Mouse (Mus musculus) cerebral cortex, adult 2 months (tissue): ENCODE data around the gene Casp4.

Experiments
- WGBS: fragments of 180-500 bp; shearing (Covaris S2); methylation state at CpG from one replicate; pipeline ENCODE4 v1.1.7; 2018; 5-methylcytosine and 5-hydroxymethylcytosine counted together

The Casp4 gene

DNA sequence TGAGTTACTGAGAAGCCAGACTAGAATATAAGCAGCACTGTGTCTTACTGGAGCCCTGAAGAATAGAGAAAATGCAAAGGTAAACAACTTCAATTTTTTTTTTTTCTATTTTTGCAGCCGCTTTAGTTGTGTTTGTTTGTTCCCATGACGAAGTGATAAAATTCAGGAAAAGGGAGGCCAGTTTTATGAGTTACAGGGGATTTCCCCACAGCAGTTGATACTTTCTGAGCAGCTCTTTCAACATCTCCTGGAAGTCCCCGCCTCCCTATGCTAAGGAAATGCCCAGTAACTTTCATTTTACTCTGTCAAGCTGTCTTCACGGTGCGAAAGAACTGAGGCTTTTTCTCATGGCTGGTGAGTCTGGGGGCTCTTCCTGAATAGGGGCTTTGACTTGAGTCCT, at the start of gene Casp4:
Gene Casp4 (plus strand): TSS at position 268 of the 400 bp plus-strand sequence.
- 70% methylated on average over 5 of the region's 5 CpGs for WGBS

- 63% methylated on average over 2 of the region's 2 CpGs for WGBS
Measured at GRCm38 (mm10) chr9:5263951-5264475, 44.6 kb upstream of the Casp4 start.

- 89% methylated on average over 2 of the region's 2 CpGs for WGBS
Measured at GRCm38 (mm10) chr9:5270274-5270673, 38.4 kb upstream of the Casp4 start.

GRCm38 (mm10) chr9:5270884-5271283, 37.7 kb upstream of the Casp4 start:
- WGBS = 40% methylated on average over 1 of the region's 1 CpGs

DNA sequence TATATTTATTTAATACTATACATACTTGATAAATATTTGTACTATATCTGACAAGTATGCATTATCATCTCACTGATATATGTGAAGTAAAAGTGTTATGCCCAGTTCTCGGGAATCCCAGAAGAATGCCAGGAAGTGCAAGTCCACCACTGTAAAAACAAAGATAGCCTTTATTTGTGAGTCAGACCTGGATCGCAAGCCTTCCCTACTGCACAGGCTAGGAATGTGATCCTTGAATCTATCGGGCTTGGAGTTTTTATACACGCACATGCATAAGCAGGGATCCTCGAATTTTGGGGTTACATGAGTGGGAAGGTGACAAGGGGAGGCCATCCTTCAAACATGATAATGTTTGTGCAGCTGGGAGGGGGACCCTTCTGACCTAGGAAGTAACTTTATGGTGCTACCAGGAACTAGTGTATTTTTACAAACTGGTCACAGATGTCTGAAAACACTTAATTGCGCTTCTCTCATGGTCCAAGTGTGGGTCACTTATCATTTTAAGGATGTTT, 37.2 kb upstream of the Casp4 start:
- 78% methylated on average over 6 of the region's 6 CpGs for WGBS

DNA sequence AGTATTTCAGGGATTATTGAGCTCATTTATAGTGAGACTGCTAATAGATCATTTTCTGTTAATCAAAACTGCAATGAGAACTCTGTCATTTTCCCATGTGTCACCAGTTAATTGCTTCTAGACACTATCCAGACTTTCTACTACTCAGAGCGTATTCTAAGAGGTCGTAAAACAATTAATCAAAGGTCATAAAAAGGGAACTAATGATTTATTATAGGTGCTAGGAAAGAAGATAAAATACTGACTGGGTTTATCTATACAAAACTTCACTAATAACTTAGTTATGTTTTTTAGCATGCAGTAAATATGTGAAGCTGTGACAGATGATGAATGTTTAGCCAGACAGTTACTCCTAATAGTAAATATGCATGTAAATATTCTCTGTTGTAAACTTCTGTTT, 22.6 kb upstream of the Casp4 start:
- WGBS = 87% methylated on average over 2 of the region's 2 CpGs

DNA sequence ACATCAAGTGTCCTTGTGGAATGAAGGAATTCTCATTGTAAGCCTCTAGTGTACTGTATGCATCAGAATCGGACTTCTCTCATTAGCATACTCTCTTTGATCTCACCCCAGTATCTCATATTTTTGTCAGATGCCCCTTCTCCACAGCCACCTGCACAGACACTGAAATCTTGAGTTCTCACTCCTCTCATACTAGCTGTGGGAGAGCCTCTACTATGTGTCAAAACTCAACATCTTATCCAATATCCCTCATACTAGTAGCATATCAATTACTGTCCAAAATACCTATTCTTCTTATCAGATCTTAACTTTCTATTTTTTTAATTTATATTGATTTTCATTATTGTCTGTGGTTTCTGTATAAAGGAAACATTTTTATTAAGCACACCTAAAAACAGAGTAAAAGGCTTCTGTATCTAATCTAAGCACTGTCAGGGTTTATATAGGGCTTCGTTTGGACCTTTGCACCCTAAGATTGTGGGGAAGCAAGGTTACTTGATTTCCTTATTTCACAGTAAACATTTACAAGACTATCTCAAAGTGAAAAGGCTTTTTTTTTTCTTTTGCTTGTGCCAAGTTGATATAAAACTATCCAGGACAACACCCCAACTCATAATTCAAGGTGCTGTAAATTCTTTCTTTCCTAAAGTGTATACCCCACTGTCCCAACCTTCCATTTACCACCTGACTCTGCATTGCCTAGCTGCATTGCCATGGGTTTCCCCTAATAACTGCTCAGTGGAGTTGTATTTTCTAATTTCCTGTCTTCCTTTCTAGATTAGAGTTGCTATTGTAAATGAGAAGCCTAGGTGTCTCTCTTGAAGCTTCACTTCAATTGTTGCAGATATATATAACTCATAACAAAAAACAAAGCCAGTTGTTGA, 12.0 kb upstream of the Casp4 start:
- WGBS = 82% methylated on average over 2 of the region's 2 CpGs

- 24% methylated on average over 11 of the region's 11 CpGs for WGBS
Measured at GRCm38 (mm10) chr9:5298329-5299131, 10.1 kb upstream of the Casp4 start, which contains the start of gene Casp1. Gene Casp1, plus strand, starts transcription at chr9:5298517.

DNA sequence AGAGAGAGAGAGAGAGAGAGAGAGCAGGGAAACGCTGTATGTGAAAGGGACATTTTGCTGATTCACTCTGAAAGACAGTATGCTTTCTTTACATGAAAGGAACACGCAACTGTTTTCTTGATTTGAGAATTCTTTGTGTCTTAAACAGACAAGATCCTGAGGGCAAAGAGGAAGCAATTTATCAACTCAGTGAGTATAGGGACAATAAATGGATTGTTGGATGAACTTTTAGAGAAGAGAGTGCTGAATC, 9.6 kb upstream of the Casp4 start:
- 75% methylated on average over 2 of the region's 2 CpGs for WGBS

- 66% methylated on average over 4 of the region's 4 CpGs for WGBS
Measured at GRCm38 (mm10) chr9:5311435-5311834, 2.8 kb downstream of the Casp4 start.

DNA sequence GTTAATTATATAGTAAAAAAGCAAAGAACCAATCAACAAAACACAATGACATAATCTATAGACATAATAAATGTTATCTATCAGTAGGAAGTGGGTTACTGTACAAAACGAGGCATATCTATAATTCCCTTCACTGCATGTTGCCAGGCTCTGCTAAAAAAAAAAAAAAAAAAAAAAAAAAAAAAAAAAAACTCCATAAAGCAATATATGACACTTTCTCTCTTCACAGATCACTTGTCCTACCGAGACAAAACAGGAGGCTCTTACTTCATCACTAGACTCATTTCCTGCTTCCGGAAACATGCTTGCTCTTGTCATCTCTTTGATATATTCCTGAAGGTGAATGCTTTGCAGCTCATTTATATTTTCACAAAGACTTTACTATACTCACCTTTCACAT, 19.6 kb downstream of the Casp4 start:
- WGBS = 82% methylated on average over 3 of the region's 3 CpGs

GRCm38 (mm10) chr9:5333422-5333821, 24.8 kb downstream of the Casp4 start:
- WGBS = 95% methylated on average over 1 of the region's 1 CpGs

DNA sequence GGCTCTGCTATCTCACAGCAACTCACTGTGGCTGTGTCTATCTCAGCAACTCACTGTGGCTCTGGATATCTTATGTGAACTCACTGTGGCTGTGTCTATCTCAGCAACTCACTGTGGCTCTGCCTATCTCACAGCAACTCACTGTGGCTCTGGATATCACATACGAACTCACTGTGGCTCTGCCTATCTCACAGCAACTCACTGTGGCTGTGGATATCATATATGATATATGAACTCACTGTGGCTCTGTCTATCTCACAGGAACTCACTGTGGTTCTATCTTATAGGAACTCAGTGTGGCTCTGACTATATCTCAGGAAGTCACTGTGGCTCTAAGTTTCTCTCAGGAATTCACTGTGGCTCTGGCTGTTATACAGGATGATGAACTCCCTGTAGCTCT, 34.5 kb downstream of the Casp4 start:
- 88% methylated on average over 1 of the region's 1 CpGs for WGBS

GRCm38 (mm10) chr9:5344090-5344489, 35.5 kb downstream of the Casp4 start:
- 89% methylated on average over 4 of the region's 4 CpGs for WGBS

GRCm38 (mm10) chr9:5345291-5345898, 36.8 kb downstream of the Casp4 start, which contains the start of gene Casp12:
Gene Casp12, plus strand, starts transcription at chr9:5345430.
- 48% methylated on average over 4 of the region's 4 CpGs for WGBS

- WGBS = 80% methylated on average over 4 of the region's 4 CpGs
Measured at GRCm38 (mm10) chr9:5347381-5347780, 38.8 kb downstream of the Casp4 start.

DNA sequence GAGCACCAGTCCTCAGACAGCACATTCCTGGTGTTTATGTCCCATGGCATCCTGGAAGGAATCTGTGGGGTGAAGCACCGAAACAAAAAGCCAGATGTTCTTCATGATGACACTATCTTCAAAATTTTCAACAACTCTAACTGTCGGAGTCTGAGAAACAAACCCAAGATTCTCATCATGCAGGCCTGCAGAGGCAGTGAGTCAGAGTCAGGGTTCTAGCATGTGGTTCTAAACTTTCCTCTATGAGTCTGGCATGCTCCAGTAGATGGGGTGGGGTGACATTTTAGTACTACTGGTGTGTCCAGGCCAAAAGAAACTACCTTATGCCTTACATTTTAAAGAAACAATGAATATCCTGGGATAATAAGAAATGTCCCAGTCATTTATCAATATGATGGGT, 45.0 kb downstream of the Casp4 start:
- WGBS = 90% methylated on average over 2 of the region's 2 CpGs
